Mouse (Mus musculus) forebrain, embryonic 13.5 days (tissue): ENCODE results near the gene Exo5. TPM values are rescaled to one million over a fixed set of nuclear protein-coding genes. Genes with fewer than 3 reads are reported as not detected.
A peak's percentile ranks its signal among the peaks of the same experiment; 100 is the strongest.

Source experiments
- ATAC-seq: fragments of 200-750 bp; cut with Nextera tagmentation; 2 replicates; pipeline ENCODE4 v1.8.0; 2017
- H3K27ac ChIP-seq: fragments of 300-500 bp; sonication (generic); 2 replicates; pipeline ENCODE4 v1.5.1; 2015; ENCODE audit warnings: inconsistent platforms, mild to moderate bottlenecking, moderate library complexity
- H3K27me3 ChIP-seq: fragments of 300-500 bp; sonication (generic); 2 replicates; pipeline ENCODE4 v1.6.1; 2015; ENCODE audit warnings: mild to moderate bottlenecking, inconsistent platforms
- H3K36me3 ChIP-seq: fragments of 300-500 bp; sonication (generic); 2 replicates; pipeline ENCODE4 v1.6.1; 2015; ENCODE audit warnings: mild to moderate bottlenecking, inconsistent platforms; ENCODE audit not compliant: poor library complexity, severe bottlenecking
- H3K4me1 ChIP-seq: fragments of 300-500 bp; sonication (generic); 2 replicates; pipeline ENCODE4 v1.6.1; 2015; ENCODE audit warnings: inconsistent platforms
- H3K4me2 ChIP-seq: fragments of 300-500 bp; sonication (generic); 2 replicates; pipeline ENCODE4 v1.6.1; 2015; ENCODE audit warnings: inconsistent platforms, mild to moderate bottlenecking, moderate library complexity
- H3K4me3 ChIP-seq: fragments of 300-500 bp; sonication (generic); 2 replicates; pipeline ENCODE4 v1.5.1; 2015; ENCODE audit warnings: mild to moderate bottlenecking, inconsistent platforms
- H3K9ac ChIP-seq: fragments of 300-500 bp; sonication (generic); 2 replicates; pipeline ENCODE4 v1.6.1; 2015; ENCODE audit warnings: mild to moderate bottlenecking, inconsistent platforms
- H3K9me3 ChIP-seq: fragments of 300-500 bp; sonication (generic); replicated peaks from 2 replicates; pipeline ENCODE4 v1.6.1; 2016; ENCODE audit warnings: inconsistent platforms
- WGBS: fragments of 180-500 bp; shearing (Covaris S2); methylation state at CpG from one replicate; pipeline ENCODE4 v1.1.7; 2015; 5-methylcytosine and 5-hydroxymethylcytosine counted together
- polyA plus RNA-seq: library from polyadenylated mRNA; unstranded; fragments of >200 nt; fragmentation: Nextera tagmentation; extraction: Ambion mirVana; gene quantifications from 2 replicates; pipeline ENCODE4 v1.2.1, GENCODE M21; 2015

The Exo5 gene
- polyA plus RNA-seq, 1 experiment from 2014 or later: 44.4 TPM

DNA sequence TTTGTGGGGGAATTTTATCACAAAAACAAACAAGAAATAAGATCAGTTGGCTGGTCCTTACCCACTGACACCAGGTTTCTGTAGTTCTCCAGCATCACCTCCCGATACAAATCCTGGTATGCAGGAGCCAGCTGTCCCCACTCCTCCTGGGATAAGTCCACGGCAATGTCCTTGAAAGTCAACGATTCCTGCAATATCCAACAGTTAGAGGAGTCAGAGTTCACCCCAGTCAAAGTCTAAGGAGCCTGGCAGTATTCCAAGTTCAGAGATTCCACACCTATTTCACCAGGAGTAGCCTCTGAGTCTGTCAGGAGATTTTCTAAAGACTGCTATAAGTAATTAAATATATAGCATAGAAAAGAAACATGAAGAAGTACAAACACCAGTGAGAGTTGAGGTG is 10.2 kb upstream of the Exo5 start:
- Histone ChIP-seq H3K9ac (no peak overlapping the region), H3K4me3 (no peak overlapping the region), H3K9me3 (no peaks in the 10 kb centered on the region), H3K27me3 (no peaks in the 10 kb centered on the region), H3K4me2 (no peak overlapping the region), H3K27ac (no peak overlapping the region), H3K4me1 (no peaks in the 10 kb centered on the region), H3K36me3 (0 out of 2 replicates have a peak, but pooled peaks cover 13% of the 10 kb centered on the region)
- WGBS: 90% methylated on average over 3 of the region's 3 CpGs
- no peak for ATAC-seq

DNA sequence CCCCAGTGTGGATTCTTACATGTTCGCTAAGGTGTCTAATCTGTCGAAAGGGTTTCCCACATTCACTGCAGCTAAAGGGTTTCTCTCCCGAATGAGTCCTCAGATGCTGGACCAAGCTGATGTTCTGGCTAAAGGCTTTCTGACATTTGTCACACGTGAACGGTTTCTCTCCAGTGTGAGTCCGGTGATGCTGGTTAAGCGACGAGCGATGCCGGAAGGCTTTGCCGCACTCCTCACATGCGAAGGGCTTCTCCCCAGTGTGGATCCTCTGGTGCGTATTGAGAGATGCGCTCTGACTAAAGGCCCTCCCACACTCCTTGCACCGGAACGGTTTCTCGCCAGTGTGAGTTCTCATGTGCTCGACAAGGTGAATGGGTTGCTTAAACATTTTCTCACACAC is 5.9 kb upstream of the Exo5 start:
- no peak overlapping the region for H3K27ac ChIP-seq
- 0 out of 2 replicates have a peak, but pooled peaks cover 13% of the 10 kb centered on the region for H3K36me3 ChIP-seq
- 94% methylated on average over 18 of the region's 18 CpGs for WGBS
- no peaks in the 10 kb centered on the region for H3K27me3 ChIP-seq
- no peak overlapping the region for H3K9ac ChIP-seq
- H3K4me2 ChIP-seq: no peak overlapping the region
- no peaks in the 10 kb centered on the region for H3K4me1 ChIP-seq
- H3K4me3 ChIP-seq: no peak overlapping the region
- H3K9me3 ChIP-seq: no peaks in the 10 kb centered on the region
- ATAC-seq: no peak

DNA sequence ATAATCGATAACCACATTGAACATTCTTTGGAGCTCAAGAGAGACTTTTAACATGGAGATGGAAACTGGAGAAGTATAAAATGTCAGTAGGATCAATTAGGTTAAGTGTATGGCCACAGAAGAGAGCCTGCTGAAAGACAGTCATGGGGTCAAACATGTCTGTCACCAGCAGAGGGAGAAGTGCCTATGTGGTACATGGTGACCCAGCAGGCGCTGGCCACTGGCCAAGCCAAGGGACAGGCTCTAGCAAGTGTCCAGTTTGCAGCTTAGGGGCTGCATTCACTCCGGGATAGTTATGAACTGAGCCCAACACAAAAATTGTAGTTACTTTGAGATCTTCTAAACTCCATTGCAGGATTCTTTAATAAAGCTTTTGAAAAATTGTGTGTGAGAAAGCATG is 3.9 kb upstream of the Exo5 start:
- no peak for ATAC-seq
- 0 out of 2 replicates have a peak, but pooled peaks cover 10% of the 10 kb centered on the region for H3K36me3 ChIP-seq
- H3K9me3 ChIP-seq: no peaks in the 10 kb centered on the region
- WGBS: 90% methylated on average over 3 of the region's 3 CpGs
- H3K4me1 ChIP-seq: peaks cover 11% of the 10 kb centered on the region
- H3K27me3 ChIP-seq: no peaks in the 10 kb centered on the region
- no peak overlapping the region for H3K4me3 ChIP-seq
- H3K4me2 ChIP-seq: no peak overlapping the region
- no peak overlapping the region for H3K27ac ChIP-seq
- no peak overlapping the region for H3K9ac ChIP-seq

DNA sequence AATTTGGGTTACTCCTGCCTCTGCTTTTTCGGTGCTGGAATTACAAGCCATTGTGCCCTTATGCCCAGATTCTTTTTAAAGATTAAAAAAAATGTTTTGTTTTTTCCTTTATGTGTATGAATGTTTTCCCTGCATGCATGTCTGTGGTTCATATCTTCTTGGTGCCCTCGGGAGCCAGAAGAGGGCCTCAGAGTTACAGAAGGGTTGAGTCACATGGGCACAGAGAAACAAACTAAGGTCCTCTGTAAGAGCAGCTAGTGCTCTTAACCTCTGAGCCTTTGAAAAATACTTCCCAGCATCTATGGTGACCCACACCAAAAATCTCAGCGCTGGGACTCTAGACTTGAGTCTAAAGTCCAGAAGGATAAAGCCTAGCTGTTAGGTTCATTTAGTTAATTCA is 569 bp upstream of the Exo5 start:
- Histone ChIP-seq H3K27ac (peak overlapping the region; percentile 90), H3K4me1 (peaks cover 20% of the 10 kb centered on the region), H3K9me3 (no peaks in the 10 kb centered on the region; the same call in 1 of the 2 replicates), H3K36me3 (peaks cover 26% of the 10 kb centered on the region), H3K4me2 (peak overlapping the region; percentile 71), H3K4me3 (peak overlapping the region; percentile 68), H3K9ac (peak overlapping the region; percentile 84), H3K27me3 (no peaks in the 10 kb centered on the region)
- 14% methylated on average over 3 of the region's 3 CpGs for WGBS
- ATAC-seq: peak; percentile 29; the same call in 1 of the 2 replicates

DNA sequence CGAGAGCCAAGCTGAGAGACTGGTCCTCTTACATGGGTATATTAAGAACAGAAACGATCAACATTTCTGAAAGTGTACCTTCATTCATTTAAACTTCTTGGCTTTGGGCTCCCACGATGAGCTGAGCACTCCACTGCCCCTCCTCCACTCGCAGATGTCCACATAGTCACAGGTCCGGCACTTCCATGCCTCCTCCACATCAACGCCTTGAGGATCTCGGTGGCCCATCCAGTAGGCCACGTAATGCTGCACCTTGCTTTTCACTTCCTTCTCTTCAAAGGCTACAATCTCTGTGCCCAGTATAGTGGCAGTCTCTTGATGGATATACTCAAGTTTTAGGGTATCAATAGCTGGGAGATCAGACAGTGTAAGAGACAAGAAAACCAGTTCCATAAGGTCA is 3.4 kb downstream of the Exo5 start:
- H3K27me3 ChIP-seq: no peaks in the 10 kb centered on the region
- peaks cover 20% of the 10 kb centered on the region for H3K4me1 ChIP-seq
- peaks cover 39% of the 10 kb centered on the region for H3K36me3 ChIP-seq
- no peak overlapping the region for H3K9ac ChIP-seq
- H3K4me3 ChIP-seq: no peak overlapping the region
- H3K27ac ChIP-seq: no peak overlapping the region
- no peaks in the 10 kb centered on the region; the same call in 1 of the 2 replicates for H3K9me3 ChIP-seq
- no peak for ATAC-seq
- no peak overlapping the region for H3K4me2 ChIP-seq
- WGBS: 97% methylated on average over 8 of the region's 8 CpGs

DNA sequence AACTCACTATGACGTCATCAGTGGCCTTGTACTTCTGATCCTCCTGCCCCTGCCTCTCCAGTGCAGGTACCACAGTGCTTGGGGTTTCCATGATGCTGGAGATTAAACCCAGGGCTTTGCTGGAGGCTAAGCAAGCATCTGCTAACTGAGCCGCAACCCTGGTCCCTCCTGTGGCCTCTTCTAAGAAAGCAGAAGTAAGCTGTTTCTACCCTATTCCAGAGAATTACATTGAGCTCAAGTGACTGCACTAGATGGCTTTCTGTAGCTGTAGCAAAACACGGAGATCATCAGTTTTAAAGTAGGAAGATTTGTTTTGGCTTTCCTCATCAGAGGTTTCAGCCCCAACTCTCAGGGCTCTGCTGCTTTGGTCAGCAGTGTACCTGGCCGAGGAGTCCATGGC is 10.3 kb downstream of the Exo5 start:
- Histone ChIP-seq H3K36me3 (peaks cover 6% of the 10 kb centered on the region), H3K9ac (no peak overlapping the region), H3K4me2 (no peak overlapping the region), H3K27me3 (no peaks in the 10 kb centered on the region), H3K9me3 (no peaks in the 10 kb centered on the region), H3K4me1 (no peaks in the 10 kb centered on the region), H3K4me3 (no peak overlapping the region), H3K27ac (no peak overlapping the region)
- WGBS: 73% methylated on average over 4 of the region's 4 CpGs
- ATAC-seq: no peak

DNA sequence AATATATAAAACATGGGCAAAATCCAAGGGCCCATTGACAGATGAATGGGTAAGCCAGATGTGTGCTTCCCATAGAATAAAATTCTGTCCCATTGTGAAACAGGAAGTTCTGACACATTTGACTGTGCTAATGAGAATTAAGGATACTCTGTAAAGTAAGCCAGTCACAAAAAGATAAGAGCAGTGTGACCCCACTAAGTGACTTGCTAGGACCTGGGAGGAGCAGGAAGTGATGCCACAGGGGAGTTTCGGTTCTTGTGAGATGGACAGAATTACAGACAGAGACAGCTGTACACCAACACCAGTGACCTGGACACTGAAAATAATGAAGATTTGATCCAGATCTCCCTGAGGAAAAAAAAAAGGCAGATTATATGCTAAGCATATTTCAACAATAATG is 11.0 kb downstream of the Exo5 start:
- Histone ChIP-seq H3K36me3 (no peaks in the 10 kb centered on the region), H3K4me1 (no peaks in the 10 kb centered on the region), H3K4me2 (no peak overlapping the region), H3K27ac (no peak overlapping the region), H3K9me3 (no peaks in the 10 kb centered on the region), H3K9ac (no peak overlapping the region), H3K4me3 (no peak overlapping the region), H3K27me3 (no peaks in the 10 kb centered on the region)
- no peak for ATAC-seq
- WGBS: 80% methylated on average over 1 of the region's 1 CpGs

DNA sequence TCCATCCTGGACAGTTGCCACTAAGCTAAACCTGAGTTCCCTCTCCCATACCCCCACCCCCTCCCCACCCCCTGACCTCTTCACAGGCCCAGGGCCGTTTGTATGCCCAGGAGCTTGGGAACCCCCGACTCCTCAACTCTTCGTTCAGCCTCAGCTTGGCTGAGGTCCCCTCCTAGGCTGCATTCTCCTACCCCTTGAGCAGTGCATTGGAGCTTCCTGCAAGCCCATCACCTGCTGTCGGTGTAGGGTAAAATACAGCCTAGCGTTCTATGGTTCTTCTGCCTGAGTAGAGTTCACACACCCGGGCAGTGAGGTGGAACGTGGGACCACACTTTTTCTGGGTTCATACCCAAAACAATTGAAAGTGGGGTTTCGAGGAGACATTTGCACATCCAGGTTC is 11.4 kb downstream of the Exo5 start:
- no peaks in the 10 kb centered on the region for H3K4me1 ChIP-seq
- H3K4me2 ChIP-seq: no peak overlapping the region
- no peak overlapping the region for H3K4me3 ChIP-seq
- H3K36me3 ChIP-seq: no peaks in the 10 kb centered on the region
- H3K9me3 ChIP-seq: no peaks in the 10 kb centered on the region
- no peak for ATAC-seq
- no peak overlapping the region for H3K27ac ChIP-seq
- WGBS: 65% methylated on average over 8 of the region's 8 CpGs
- H3K9ac ChIP-seq: no peak overlapping the region
- no peaks in the 10 kb centered on the region for H3K27me3 ChIP-seq

DNA sequence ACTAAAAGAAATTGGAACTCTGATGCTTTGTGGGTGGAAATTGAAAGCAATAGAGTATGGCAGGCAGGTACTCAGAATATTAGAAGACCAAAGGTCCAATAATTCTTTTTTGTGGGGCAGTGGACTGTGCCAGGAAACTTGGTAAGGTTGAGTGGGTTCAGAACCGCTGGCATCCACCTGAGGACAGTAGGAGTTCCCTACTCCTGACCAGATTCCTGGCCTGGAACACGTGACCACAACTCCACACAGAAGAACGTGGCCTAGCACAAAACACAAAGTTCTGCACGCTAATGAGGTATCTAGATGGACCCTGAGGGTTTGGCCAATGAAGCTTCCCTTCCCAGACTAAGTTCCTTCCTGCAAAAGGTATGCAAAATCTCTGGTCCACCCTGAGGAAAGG is 12.0 kb downstream of the Exo5 start:
- 46% methylated on average over 4 of the region's 4 CpGs for WGBS

DNA sequence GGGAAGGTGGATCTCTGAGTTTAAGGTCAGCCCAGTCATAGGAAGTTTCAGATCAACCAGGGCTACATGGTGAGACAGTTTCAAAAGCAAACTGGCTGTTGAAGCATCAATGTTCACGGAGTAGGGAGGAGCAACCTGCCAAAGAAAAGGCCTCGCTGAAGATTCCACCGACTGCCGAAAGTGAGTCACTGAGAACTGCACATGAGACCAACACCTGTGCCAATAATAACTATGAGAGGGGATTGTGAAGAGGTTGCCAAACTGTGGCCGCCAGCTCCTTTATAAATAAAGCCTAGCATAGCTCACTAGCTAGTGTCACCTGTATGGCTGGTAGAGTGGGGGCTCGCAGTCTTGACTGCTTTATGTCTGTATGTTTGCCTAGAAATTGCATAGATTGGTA is 13.7 kb downstream of the Exo5 start:
- 84% methylated on average over 6 of the region's 6 CpGs for WGBS
- no peak for ATAC-seq

More for the DNA sequence above, 12.0 kb downstream of the Exo5 start:
- H3K9me3 ChIP-seq: no peaks in the 10 kb centered on the region
- no peak overlapping the region for H3K9ac ChIP-seq
- no peaks in the 10 kb centered on the region for H3K36me3 ChIP-seq
- H3K4me1 ChIP-seq: no peaks in the 10 kb centered on the region
- H3K27me3 ChIP-seq: no peaks in the 10 kb centered on the region
- ATAC-seq: no peak
- H3K27ac ChIP-seq: no peak overlapping the region
- no peak overlapping the region for H3K4me2 ChIP-seq
- H3K4me3 ChIP-seq: no peak overlapping the region

DNA sequence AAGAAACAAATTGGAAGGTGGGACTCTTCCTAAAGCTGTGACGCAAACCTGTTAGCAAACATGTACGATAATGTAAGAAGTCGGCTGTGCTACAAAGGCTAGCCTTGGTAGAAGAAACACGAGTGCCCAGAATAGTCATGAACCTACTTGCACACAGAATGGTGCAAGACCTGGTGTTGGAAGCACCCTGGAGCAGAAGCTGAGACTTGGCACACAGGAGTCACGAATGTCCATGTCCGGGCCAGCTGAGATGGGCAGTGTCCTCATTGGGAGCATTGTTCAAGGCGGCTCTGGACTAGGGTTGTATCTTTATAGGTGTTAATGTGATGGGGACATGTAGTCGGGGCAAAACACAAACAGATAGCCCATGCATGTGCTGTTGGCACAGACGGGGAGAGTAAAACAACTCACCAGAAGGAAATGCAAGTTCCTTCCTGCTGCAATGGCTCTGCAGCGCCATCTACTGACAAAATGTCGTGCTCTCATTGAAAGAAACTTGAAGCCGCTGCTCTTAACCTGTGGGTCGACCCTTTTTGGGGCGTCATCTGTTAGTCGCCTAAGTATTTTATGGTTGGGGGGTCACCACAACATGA is 15.2 kb downstream of the Exo5 start:
- H3K4me2 ChIP-seq: no peak overlapping the region
- no peaks in the 10 kb centered on the region for H3K9me3 ChIP-seq
- no peak overlapping the region for H3K9ac ChIP-seq
- no peaks in the 10 kb centered on the region for H3K4me1 ChIP-seq
- no peaks in the 10 kb centered on the region for H3K36me3 ChIP-seq
- 32% methylated on average over 15 of the region's 15 CpGs for WGBS
- H3K27me3 ChIP-seq: no peaks in the 10 kb centered on the region
- no peak overlapping the region for H3K27ac ChIP-seq
- ATAC-seq: peak; percentile 33; the same call in 1 of the 2 replicates
- H3K4me3 ChIP-seq: no peak overlapping the region

More for the DNA sequence above, 13.7 kb downstream of the Exo5 start:
- no peaks in the 10 kb centered on the region for H3K4me1 ChIP-seq
- H3K36me3 ChIP-seq: no peaks in the 10 kb centered on the region
- H3K9me3 ChIP-seq: no peaks in the 10 kb centered on the region
- H3K27ac ChIP-seq: no peak overlapping the region
- no peaks in the 10 kb centered on the region for H3K27me3 ChIP-seq
- no peak overlapping the region for H3K9ac ChIP-seq
- H3K4me2 ChIP-seq: no peak overlapping the region
- H3K4me3 ChIP-seq: no peak overlapping the region

DNA sequence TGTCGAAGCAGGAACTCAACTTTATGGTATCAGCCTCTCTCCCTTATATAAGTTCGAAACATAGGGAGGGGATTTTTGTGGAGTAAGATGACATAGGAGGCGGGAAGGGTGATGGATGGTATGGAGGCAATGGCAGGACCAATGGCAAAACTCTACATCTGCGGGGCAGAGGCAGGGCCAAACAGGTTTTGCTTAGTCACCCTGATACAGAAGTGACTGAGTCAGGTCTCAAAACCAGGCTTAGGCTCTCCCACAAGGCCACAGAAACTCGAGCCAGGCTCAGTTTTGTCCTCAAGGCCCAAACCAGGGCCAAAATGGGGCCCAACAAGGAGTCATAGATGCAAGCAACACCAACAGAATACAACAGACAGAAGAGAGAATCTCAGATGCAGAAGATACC is 19.2 kb downstream of the Exo5 start:
- no peaks in the 10 kb centered on the region for H3K27me3 ChIP-seq
- WGBS: 77% methylated on average over 5 of the region's 5 CpGs
- no peak for ATAC-seq
- H3K36me3 ChIP-seq: no peaks in the 10 kb centered on the region
- no peak overlapping the region for H3K4me2 ChIP-seq
- no peak overlapping the region for H3K27ac ChIP-seq
- H3K9me3 ChIP-seq: no peaks in the 10 kb centered on the region
- H3K4me1 ChIP-seq: no peaks in the 10 kb centered on the region
- H3K4me3 ChIP-seq: no peak overlapping the region
- H3K9ac ChIP-seq: no peak overlapping the region

DNA sequence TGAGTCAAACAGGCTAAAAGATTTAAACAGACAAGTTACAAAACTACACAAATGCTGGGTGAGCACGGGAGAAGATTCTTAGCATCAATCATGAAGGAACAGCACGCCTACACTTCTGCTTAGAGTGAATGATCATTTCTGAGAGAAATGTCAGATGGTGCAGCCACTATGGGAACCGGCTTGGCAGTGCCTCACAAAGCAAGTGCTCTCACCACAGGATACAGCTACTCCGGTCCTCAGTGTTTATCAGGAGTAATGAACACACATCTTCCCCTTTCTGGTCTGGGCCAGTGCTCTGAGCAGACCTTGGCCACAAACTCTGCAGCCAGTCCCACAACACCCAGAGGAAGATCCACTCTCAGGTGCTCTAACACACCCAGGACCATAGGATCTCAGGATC is 20.3 kb downstream of the Exo5 start:
- 62% methylated on average over 4 of the region's 4 CpGs for WGBS
- no peak overlapping the region for H3K27ac ChIP-seq

More for the DNA sequence above, 20.3 kb downstream of the Exo5 start:
- Histone ChIP-seq H3K36me3 (no peaks in the 10 kb centered on the region), H3K9me3 (no peaks in the 10 kb centered on the region), H3K4me1 (no peaks in the 10 kb centered on the region), H3K9ac (no peak overlapping the region), H3K27me3 (no peaks in the 10 kb centered on the region), H3K4me3 (no peak overlapping the region), H3K4me2 (no peak overlapping the region)
- ATAC-seq: no peak
